Mouse (Mus musculus) spleen, adult 2 months (tissue): ENCODE data around the gene Myo3b.

Experiments used
- CTCF ChIP-seq: fragments of 200-500 bp; IDR thresholded peaks from 2 replicates; pipeline ENCODE4 v1.5.1; 2011; ENCODE audit warnings: mild to moderate bottlenecking, inconsistent platforms; ENCODE audit not compliant: insufficient read depth, insufficient read length, insufficient replicate concordance; ENCODE audit errors: extremely low read depth
- POLR2A ChIP-seq: fragments of 200-500 bp; IDR thresholded peaks from 2 replicates; pipeline ENCODE4 v1.6.1; 2011; ENCODE audit warnings: low read depth, low read length, inconsistent platforms

GRCm38 (mm10) chr2:70127351-70128148 is 88.6 kb downstream of the Myo3b start:
- TF ChIP-seq CTCF (no peak), POLR2A (no peak)
